Mouse (Mus musculus): Measurements from ENCODE around the gene Frmd7. TPM values are rescaled to one million over a fixed set of nuclear protein-coding genes. Genes with fewer than 3 reads are reported as not detected.

Gene Frmd7
- polyA plus RNA-seq, 1 experiment, result 0.36 TPM

GRCm38 (mm10) chrX:50968157-50968932 is 25.8 kb upstream of the Frmd7 start:
- Histone ChIP-seq H3K4me3 (ENCODE audit: control insufficient read depth, low read depth, low read length) (no peak overlapping the region), H3K27ac (ENCODE audit: control insufficient read depth, insufficient read depth, low read depth, low read length) (peak overlapping the region; percentile 33), H3K27me3 (ENCODE audit: control insufficient read depth, insufficient read depth, low read length) (no peaks in the 10 kb centered on the region), H3K36me3 (ENCODE audit: control insufficient read depth, insufficient read depth, low read length) (no peaks in the 10 kb centered on the region), H3K4me1 (ENCODE audit: control insufficient read depth, insufficient read depth, low read length) (no peaks in the 10 kb centered on the region)
- TF ChIP-seq CTCF (IDR thresholded peaks at IDR 0.05; ENCODE audit: control insufficient read depth, insufficient read depth, insufficient replicate concordance, low read depth, low read length) (no peak), POLR2A (IDR thresholded peaks at IDR 0.05; ENCODE audit: control insufficient read depth, low read depth, low read length) (no peak)

GRCm38 (mm10) chrX:50965157-50965556 is 22.6 kb upstream of the Frmd7 start:
- no peak overlapping the region for H3K4me3 ChIP-seq (ENCODE audit: control insufficient read depth, low read depth, low read length)
- TF ChIP-seq CTCF (IDR thresholded peaks at IDR 0.05; ENCODE audit: control insufficient read depth, insufficient read depth, insufficient replicate concordance, low read depth, low read length) (no peak), POLR2A (IDR thresholded peaks at IDR 0.05; ENCODE audit: control insufficient read depth, low read depth, low read length) (no peak)
- no peak overlapping the region for H3K27ac ChIP-seq (ENCODE audit: control insufficient read depth, insufficient read depth, low read depth, low read length)
- H3K27me3 ChIP-seq (ENCODE audit: control insufficient read depth, insufficient read depth, low read length), result no peaks in the 10 kb centered on the region
- no peaks in the 10 kb centered on the region for H3K36me3 ChIP-seq (ENCODE audit: control insufficient read depth, insufficient read depth, low read length)
- no peaks in the 10 kb centered on the region for H3K4me1 ChIP-seq (ENCODE audit: control insufficient read depth, insufficient read depth, low read length)

GRCm38 (mm10) chrX:50962955-50963354 is 20.4 kb upstream of the Frmd7 start:
- Histone ChIP-seq H3K27ac (ENCODE audit: control insufficient read depth, insufficient read depth, low read depth, low read length) (no peak overlapping the region), H3K27me3 (ENCODE audit: control insufficient read depth, insufficient read depth, low read length) (no peaks in the 10 kb centered on the region), H3K4me3 (ENCODE audit: control insufficient read depth, low read depth, low read length) (no peak overlapping the region), H3K4me1 (ENCODE audit: control insufficient read depth, insufficient read depth, low read length) (no peaks in the 10 kb centered on the region), H3K36me3 (ENCODE audit: control insufficient read depth, insufficient read depth, low read length) (no peaks in the 10 kb centered on the region)
- TF ChIP-seq CTCF (IDR thresholded peaks at IDR 0.05; ENCODE audit: control insufficient read depth, insufficient read depth, insufficient replicate concordance, low read depth, low read length), result no peak
- no peak for TF ChIP-seq POLR2A (IDR thresholded peaks at IDR 0.05; ENCODE audit: control insufficient read depth, low read depth, low read length)

- Histone ChIP-seq H3K27me3 (ENCODE audit: control insufficient read depth, insufficient read depth, low read length) (no peaks in the 10 kb centered on the region), H3K36me3 (ENCODE audit: control insufficient read depth, insufficient read depth, low read length) (no peaks in the 10 kb centered on the region)
Measured at GRCm38 (mm10) chrX:50948633-50949032, 6.1 kb upstream of the Frmd7 start.

GRCm38 (mm10) chrX:50948116-50948515 is 5.6 kb upstream of the Frmd7 start:
- no peak overlapping the region for H3K4me3 ChIP-seq (ENCODE audit: control insufficient read depth, low read depth, low read length)
- no peak for TF ChIP-seq POLR2A (IDR thresholded peaks at IDR 0.05; ENCODE audit: control insufficient read depth, low read depth, low read length)
- no peak for TF ChIP-seq CTCF (IDR thresholded peaks at IDR 0.05; ENCODE audit: control insufficient read depth, insufficient read depth, insufficient replicate concordance, low read depth, low read length)
- no peaks in the 10 kb centered on the region for H3K27me3 ChIP-seq (ENCODE audit: control insufficient read depth, insufficient read depth, low read length)
- no peak overlapping the region for H3K27ac ChIP-seq (ENCODE audit: control insufficient read depth, insufficient read depth, low read depth, low read length)
- H3K36me3 ChIP-seq (ENCODE audit: control insufficient read depth, insufficient read depth, low read length), result no peaks in the 10 kb centered on the region
- H3K4me1 ChIP-seq (ENCODE audit: control insufficient read depth, insufficient read depth, low read length), result no peaks in the 10 kb centered on the region

More at GRCm38 (mm10) chrX:50948633-50949032, 6.1 kb upstream of the Frmd7 start:
- H3K4me1 ChIP-seq (ENCODE audit: control insufficient read depth, insufficient read depth, low read length), result no peaks in the 10 kb centered on the region
- TF ChIP-seq CTCF (IDR thresholded peaks at IDR 0.05; ENCODE audit: control insufficient read depth, insufficient read depth, insufficient replicate concordance, low read depth, low read length) (no peak), POLR2A (IDR thresholded peaks at IDR 0.05; ENCODE audit: control insufficient read depth, low read depth, low read length) (no peak)
- H3K27ac ChIP-seq (ENCODE audit: control insufficient read depth, insufficient read depth, low read depth, low read length), result no peak overlapping the region
- no peak overlapping the region for H3K4me3 ChIP-seq (ENCODE audit: control insufficient read depth, low read depth, low read length)

GRCm38 (mm10) chrX:50937117-50937516 is 5.4 kb downstream of the Frmd7 start:
- no peaks in the 10 kb centered on the region for H3K27me3 ChIP-seq (ENCODE audit: control insufficient read depth, insufficient read depth, low read length)
- no peaks in the 10 kb centered on the region for H3K36me3 ChIP-seq (ENCODE audit: control insufficient read depth, insufficient read depth, low read length)

GRCm38 (mm10) chrX:50930309-50930708 is 12.2 kb downstream of the Frmd7 start:
- Histone ChIP-seq H3K4me1 (ENCODE audit: control insufficient read depth, insufficient read depth, low read length) (no peaks in the 10 kb centered on the region; the same call in 1 of the 2 replicates), H3K36me3 (ENCODE audit: control insufficient read depth, insufficient read depth, low read length) (no peaks in the 10 kb centered on the region), H3K27ac (ENCODE audit: control insufficient read depth, insufficient read depth, low read depth, low read length) (no peak overlapping the region), H3K27me3 (ENCODE audit: control insufficient read depth, insufficient read depth, low read length) (no peaks in the 10 kb centered on the region), H3K4me3 (ENCODE audit: control insufficient read depth, low read depth, low read length) (no peak overlapping the region)
- TF ChIP-seq CTCF (IDR thresholded peaks at IDR 0.05; ENCODE audit: control insufficient read depth, insufficient read depth, insufficient replicate concordance, low read depth, low read length) (no peak), POLR2A (IDR thresholded peaks at IDR 0.05; ENCODE audit: control insufficient read depth, low read depth, low read length) (no peak)

More at GRCm38 (mm10) chrX:50937117-50937516, 5.4 kb downstream of the Frmd7 start:
- Histone ChIP-seq H3K27ac (ENCODE audit: control insufficient read depth, insufficient read depth, low read depth, low read length) (no peak overlapping the region), H3K4me3 (ENCODE audit: control insufficient read depth, low read depth, low read length) (no peak overlapping the region), H3K4me1 (ENCODE audit: control insufficient read depth, insufficient read depth, low read length) (no peaks in the 10 kb centered on the region)
- TF ChIP-seq CTCF (IDR thresholded peaks at IDR 0.05; ENCODE audit: control insufficient read depth, insufficient read depth, insufficient replicate concordance, low read depth, low read length) (no peak), POLR2A (IDR thresholded peaks at IDR 0.05; ENCODE audit: control insufficient read depth, low read depth, low read length) (no peak)

Data from testis, adult 2 months (tissue).